Mouse (Mus musculus) ES-E14 (cell line): ENCODE results near the gene Bcam.

Experiments used
- MAFK ChIP-seq: IDR thresholded peaks from 2 replicates; pipeline ENCODE4 v1.6.1; 2014; ENCODE audit warnings: mild to moderate bottlenecking, low read depth, low read length, inconsistent platforms; ENCODE audit not compliant: insufficient read depth
- ZC3H11A ChIP-seq: IDR thresholded peaks from 2 replicates; pipeline ENCODE4 v1.6.1; 2012; ENCODE audit warnings: low read depth, mild to moderate bottlenecking, inconsistent platforms, low read length, borderline replicate concordance
- ZNF384 ChIP-seq: IDR thresholded peaks from 2 replicates; pipeline ENCODE4 v1.6.1; 2012; ENCODE audit warnings: low read depth, low read length, inconsistent platforms

- TF ChIP-seq ZNF384 (no peak), ZC3H11A (peak; percentile 62), MAFK (no peak)
Observed at GRCm38 (mm10) chr7:19800764-19801163, 29.9 kb upstream of the Bcam start.
